Mouse (Mus musculus) heart, adult 8-10 months (tissue): ENCODE results near the gene Mzf1. TPM values are rescaled to one million over a fixed set of nuclear protein-coding genes. Genes with fewer than 3 reads are reported as not detected.
"Not testable (repeated sequence)": the region's sequence is repeated elsewhere in the genome, so short reads cannot be mapped to it uniquely, and the experiment has no call there.

Source experiments
- DNase-seq: peaks from one replicate; pipeline ENCODE4 v3.0.0; 2022; ENCODE audit warnings: low spot score
- total RNA-seq, 4 experiments: library from RNA; stranded (reverse); gene quantifications; 2 replicates each; pipeline ENCODE4 v1.2.4; 2022

Mzf1 gene
- total RNA-seq, result under 1 TPM; 0.19 to 0.60 (median 0.29) TPM

GRCm38 (mm10) chr7:13054287-13055010, at the start of gene Mzf1:
Mzf1 (minus strand) TSS chr7:13054764.
- peak; percentile 93 for DNase-seq

GRCm38 (mm10) chr7:13095073-13095472, 40.5 kb upstream of the Mzf1 start, which contains the start of gene Vmn1r85:
Vmn1r85 (minus strand) TSS chr7:13095173.
- no peak for DNase-seq

- DNase-seq, result no peak
These were observed 17.7 kb upstream of the Mzf1 start for GRCm38 (mm10) chr7:13072293-13072692.

GRCm38 (mm10) chr7:13063399-13063798, 8.8 kb upstream of the Mzf1 start:
- not testable (repeated sequence) for DNase-seq

GRCm38 (mm10) chr7:13059536-13059935, 5.0 kb upstream of the Mzf1 start:
- DNase-seq, result no peak

- no peak for DNase-seq
These were observed 2.5 kb upstream of the Mzf1 start for GRCm38 (mm10) chr7:13056913-13057700.

- DNase-seq, result no peak
These were observed 640 bp downstream of the Mzf1 start for GRCm38 (mm10) chr7:13053961-13054286.

- no peak for DNase-seq
These were observed 1.1 kb downstream of the Mzf1 start for GRCm38 (mm10) chr7:13053501-13053900.

GRCm38 (mm10) chr7:13053001-13053400, 1.6 kb downstream of the Mzf1 start:
- DNase-seq, result no peak

GRCm38 (mm10) chr7:13046084-13046483, 8.5 kb downstream of the Mzf1 start:
- DNase-seq, result peak; percentile 72

- DNase-seq, result no peak
These were observed 10.3 kb downstream of the Mzf1 start for GRCm38 (mm10) chr7:13044254-13044625.

- DNase-seq, result no peak
These were observed 10.9 kb downstream of the Mzf1 start for GRCm38 (mm10) chr7:13043445-13044253.

- DNase-seq, result no peak
These were observed 11.5 kb downstream of the Mzf1 start for GRCm38 (mm10) chr7:13043120-13043444.

- DNase-seq, result no peak
These were observed 12.1 kb downstream of the Mzf1 start for GRCm38 (mm10) chr7:13042511-13042910.

GRCm38 (mm10) chr7:13041256-13041655, 13.3 kb downstream of the Mzf1 start:
- DNase-seq, result no peak

- DNase-seq, result no peak
These were observed 15.4 kb downstream of the Mzf1 start for GRCm38 (mm10) chr7:13039181-13039580.

GRCm38 (mm10) chr7:13038621-13039169, 15.9 kb downstream of the Mzf1 start:
- DNase-seq, result no peak

GRCm38 (mm10) chr7:13037901-13038555, 16.5 kb downstream of the Mzf1 start, which contains the start of gene Ube2m:
Ube2m (minus strand) TSS chr7:13038275.
- DNase-seq, result peak; percentile 97

- no peak for DNase-seq
These were observed 17.2 kb downstream of the Mzf1 start for GRCm38 (mm10) chr7:13037366-13037765.

GRCm38 (mm10) chr7:13036806-13037205, 17.8 kb downstream of the Mzf1 start:
- DNase-seq, result no peak

- no peak for DNase-seq
These were observed 19.2 kb downstream of the Mzf1 start for GRCm38 (mm10) chr7:13035211-13035855.
